Mouse (Mus musculus): ENCODE measurements around the gene B3gnt8. TPM values are rescaled to one million over a fixed set of nuclear protein-coding genes. Genes with fewer than 3 reads are reported as not detected.
A peak's percentile ranks its signal among the peaks of the same experiment; 100 is the strongest.

B3gnt8 gene
- polyA plus RNA-seq, 1 experiment from 2014 or later, result 0.55 TPM

DNA sequence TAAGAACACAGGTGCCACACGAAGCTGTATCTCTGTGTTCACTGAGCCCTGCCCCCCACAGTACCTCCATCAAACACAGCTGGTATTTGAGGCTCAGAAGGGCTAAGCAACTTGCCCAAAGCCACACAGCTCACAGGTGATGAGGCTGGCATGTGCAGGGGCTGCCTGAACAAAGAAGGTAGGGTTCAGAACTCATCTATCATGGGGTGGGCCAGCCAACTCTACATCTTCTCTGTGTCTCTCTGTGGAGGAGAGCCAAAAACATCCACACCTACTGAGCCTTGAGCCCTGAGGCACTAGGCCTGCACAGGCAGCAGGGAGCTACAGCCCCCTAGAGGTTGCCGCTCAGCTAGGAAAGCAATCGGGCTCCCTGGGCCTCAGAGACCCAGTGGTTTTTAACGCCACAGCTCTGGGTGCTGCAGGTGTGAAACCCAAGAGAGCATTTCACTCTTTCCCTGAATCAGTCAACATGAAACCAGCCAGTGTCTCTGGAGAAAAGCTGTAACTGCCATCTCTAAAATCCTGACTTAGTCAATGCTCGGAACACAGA, 21.2 kb downstream of the B3gnt8 start:
- ATAC-seq, result no peak
- Histone ChIP-seq H3K4me2 (replicated peaks) (no peak overlapping the region), H3K27me3 (no peaks in the 10 kb centered on the region), H3K36me3 (peaks cover 7% of the 10 kb centered on the region), H3K9ac (replicated peaks) (no peak overlapping the region), H3K4me3 (replicated peaks) (no peak overlapping the region), H3K4me1 (replicated peaks) (0 out of 2 replicates have a peak, but pooled peaks cover 5% of the 10 kb centered on the region), H3K27ac (no peak overlapping the region), H3K9me3 (no peaks in the 10 kb centered on the region)
- WGBS, result 61% methylated on average over 5 of the region's 5 CpGs

DNA sequence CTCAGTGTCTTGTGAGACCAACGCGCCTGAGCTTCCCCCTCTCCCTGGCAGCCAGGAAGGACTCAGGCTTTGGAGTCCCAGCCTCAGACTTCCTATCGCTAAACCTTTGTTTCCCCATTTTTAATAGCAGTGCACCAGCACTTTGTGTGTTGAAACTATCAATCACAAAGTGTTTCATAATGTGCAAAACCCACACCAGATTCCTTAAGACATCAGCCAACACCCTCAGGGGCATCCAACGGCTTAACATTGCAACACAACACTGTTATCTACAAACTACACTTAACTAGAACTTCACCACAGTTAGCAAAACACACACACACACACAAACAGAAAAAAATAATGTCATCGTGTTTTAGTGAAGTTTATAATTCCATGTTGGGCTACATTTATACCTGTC, 23.4 kb downstream of the B3gnt8 start:
- no peak for ATAC-seq
- Histone ChIP-seq H3K9me3 (no peaks in the 10 kb centered on the region), H3K4me3 (replicated peaks) (no peak overlapping the region), H3K4me1 (replicated peaks) (0 out of 2 replicates have a peak, but pooled peaks cover 5% of the 10 kb centered on the region), H3K27ac (no peak overlapping the region), H3K36me3 (peaks cover 6% of the 10 kb centered on the region), H3K27me3 (no peaks in the 10 kb centered on the region), H3K4me2 (replicated peaks) (no peak overlapping the region), H3K9ac (replicated peaks) (no peak overlapping the region)
- WGBS, result 89% methylated on average over 5 of the region's 5 CpGs

GRCm38 (mm10) chr7:25651281-25651680, 24.8 kb downstream of the B3gnt8 start:
- H3K4me3 ChIP-seq (replicated peaks), result no peak overlapping the region
- no peak overlapping the region for H3K27ac ChIP-seq
- ATAC-seq, result no peak
- H3K4me1 ChIP-seq (replicated peaks), result peaks cover 11% of the 10 kb centered on the region
- H3K36me3 ChIP-seq, result no peaks in the 10 kb centered on the region; the same call in 1 of the 2 replicates
- H3K9me3 ChIP-seq, result no peaks in the 10 kb centered on the region
- WGBS, result 92% methylated on average over 8 of the region's 8 CpGs
- no peak overlapping the region for H3K4me2 ChIP-seq (replicated peaks)
- no peaks in the 10 kb centered on the region for H3K27me3 ChIP-seq
- no peak overlapping the region for H3K9ac ChIP-seq (replicated peaks)

GRCm38 (mm10) chr7:25652244-25652759, 25.8 kb downstream of the B3gnt8 start:
- WGBS, result 91% methylated on average over 12 of the region's 12 CpGs
- ATAC-seq, result no peak
- Histone ChIP-seq H3K27me3 (no peaks in the 10 kb centered on the region), H3K36me3 (no peaks in the 10 kb centered on the region; the same call in 1 of the 2 replicates), H3K4me2 (replicated peaks) (no peak overlapping the region), H3K9ac (replicated peaks) (no peak overlapping the region), H3K9me3 (no peaks in the 10 kb centered on the region), H3K4me1 (replicated peaks) (peaks cover 20% of the 10 kb centered on the region), H3K4me3 (replicated peaks) (no peak overlapping the region), H3K27ac (no peak overlapping the region)

- no peak overlapping the region for H3K9ac ChIP-seq (replicated peaks)
- 81% methylated on average over 11 of the region's 11 CpGs for WGBS
- no peak overlapping the region for H3K27ac ChIP-seq
Measured at GRCm38 (mm10) chr7:25655601-25656428, 29.4 kb downstream of the B3gnt8 start.

GRCm38 (mm10) chr7:25657785-25658184, 31.3 kb downstream of the B3gnt8 start:
- Histone ChIP-seq H3K27me3 (no peaks in the 10 kb centered on the region), H3K36me3 (peaks cover 3% of the 10 kb centered on the region; the same call in 1 of the 2 replicates), H3K9ac (replicated peaks) (peak overlapping the region; percentile 66), H3K4me1 (replicated peaks) (peaks cover 35% of the 10 kb centered on the region), H3K4me3 (replicated peaks) (peak overlapping the region; percentile 60), H3K9me3 (no peaks in the 10 kb centered on the region), H3K27ac (no peak overlapping the region), H3K4me2 (replicated peaks) (peak overlapping the region; percentile 85)
- WGBS, result 42% methylated on average over 10 of the region's 10 CpGs
- no peak for ATAC-seq

More at GRCm38 (mm10) chr7:25655601-25656428, 29.4 kb downstream of the B3gnt8 start:
- no peak overlapping the region for H3K4me2 ChIP-seq (replicated peaks)
- no peaks in the 10 kb centered on the region for H3K9me3 ChIP-seq
- no peaks in the 10 kb centered on the region for H3K27me3 ChIP-seq
- H3K4me3 ChIP-seq (replicated peaks), result no peak overlapping the region
- ATAC-seq, result no peak
- H3K36me3 ChIP-seq, result no peaks in the 10 kb centered on the region; the same call in 1 of the 2 replicates
- H3K4me1 ChIP-seq (replicated peaks), result peaks cover 35% of the 10 kb centered on the region

DNA sequence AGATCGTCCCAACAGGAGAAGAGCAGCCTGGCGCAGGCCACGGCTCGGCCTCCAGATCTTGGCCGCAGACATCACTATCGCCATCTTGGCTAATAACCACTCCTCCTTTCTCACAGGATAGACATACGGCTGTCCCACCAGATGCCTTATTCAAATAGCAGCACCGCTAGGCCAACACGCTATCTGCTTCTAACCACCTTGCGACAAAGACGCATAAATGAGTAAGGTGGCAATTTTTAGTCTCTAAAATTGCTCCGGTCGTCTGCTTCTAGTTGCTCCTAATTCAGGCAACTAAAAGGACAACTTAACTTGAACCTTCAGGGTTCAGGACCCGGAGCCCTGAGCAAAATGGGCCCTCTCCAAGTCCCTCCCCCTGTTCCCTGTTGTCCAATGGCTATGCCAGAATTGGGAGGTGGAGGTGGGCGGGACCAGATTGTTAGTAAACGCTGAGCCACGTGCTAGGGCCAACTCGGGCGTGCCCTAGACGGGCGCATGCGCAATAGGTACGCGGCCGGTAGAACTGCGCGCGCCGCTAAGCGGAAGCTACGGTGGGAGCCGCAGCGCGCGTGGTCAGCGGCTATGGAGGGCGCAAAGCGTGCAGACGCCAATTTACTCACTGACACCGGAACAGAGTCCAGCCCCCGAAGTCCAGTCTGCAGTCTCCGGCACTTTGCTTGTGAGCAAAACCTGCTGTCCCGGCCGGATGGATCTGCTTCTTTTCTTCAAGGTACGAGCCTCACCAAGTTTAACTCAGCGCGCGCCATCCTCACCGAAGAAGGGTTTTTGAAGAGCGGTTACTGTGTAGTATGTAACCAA, 32.4 kb downstream of the B3gnt8 start, which contains the start of the genes Bckdha and Exosc5:
TSS of gene Bckdha (minus strand) at position 325 of the 816 bp plus-strand sequence.
TSS of gene Exosc5 (plus strand) at position 508 of the 816 bp plus-strand sequence.
- WGBS, result under 1% methylated on average over 50 of the region's 50 CpGs
- ATAC-seq, result peak; percentile 97
- peaks cover 7% of the 10 kb centered on the region for H3K36me3 ChIP-seq

GRCm38 (mm10) chr7:25666381-25666780, 39.9 kb downstream of the B3gnt8 start:
- no peak for ATAC-seq
- no peaks in the 10 kb centered on the region for H3K27me3 ChIP-seq
- H3K27ac ChIP-seq, result no peak overlapping the region
- no peak overlapping the region for H3K4me3 ChIP-seq (replicated peaks)
- H3K4me2 ChIP-seq (replicated peaks), result no peak overlapping the region
- WGBS, result 93% methylated on average over 8 of the region's 8 CpGs
- H3K9ac ChIP-seq (replicated peaks), result no peak overlapping the region
- H3K9me3 ChIP-seq, result no peaks in the 10 kb centered on the region
- H3K36me3 ChIP-seq, result peaks cover 57% of the 10 kb centered on the region
- H3K4me1 ChIP-seq (replicated peaks), result no peaks in the 10 kb centered on the region

More for the DNA sequence above, 32.4 kb downstream of the B3gnt8 start, which contains the start of the genes Bckdha and Exosc5:
- Histone ChIP-seq H3K4me1 (replicated peaks) (peaks cover 35% of the 10 kb centered on the region), H3K27me3 (no peaks in the 10 kb centered on the region), H3K4me3 (replicated peaks) (peak within 1 kb of the TSS; percentile 60), H3K27ac (peak within 1 kb of the TSS; percentile 36; the same call in 1 of the 2 replicates), H3K9ac (replicated peaks) (peak within 1 kb of the TSS; percentile 67), H3K4me2 (replicated peaks) (peak within 1 kb of the TSS; percentile 85), H3K9me3 (no peaks in the 10 kb centered on the region)

DNA sequence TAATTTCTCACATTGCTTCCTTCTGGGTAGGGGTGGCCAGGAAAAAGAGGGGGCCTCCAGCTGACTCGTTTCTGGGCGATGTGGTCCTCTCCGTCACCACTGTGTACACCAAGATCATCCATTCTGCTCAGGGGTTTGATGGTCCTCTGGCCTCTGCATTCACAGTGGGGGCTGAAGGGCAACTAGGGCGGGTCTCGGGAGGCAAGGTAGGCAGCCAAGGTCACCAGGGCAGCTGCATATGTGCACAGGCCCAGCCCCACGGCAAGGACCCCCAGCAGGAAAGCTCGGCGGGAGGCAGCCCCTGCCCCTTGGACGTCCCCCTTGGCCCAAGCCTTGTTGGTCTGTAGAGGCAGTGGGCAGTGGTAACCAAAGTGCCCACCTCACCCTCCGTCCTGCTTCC, 42.7 kb downstream of the B3gnt8 start:
- ATAC-seq, result no peak
- Histone ChIP-seq H3K9me3 (no peaks in the 10 kb centered on the region), H3K36me3 (peaks cover 48% of the 10 kb centered on the region), H3K27me3 (peaks cover 13% of the 10 kb centered on the region), H3K4me1 (replicated peaks) (no peaks in the 10 kb centered on the region), H3K4me2 (replicated peaks) (no peak overlapping the region), H3K4me3 (replicated peaks) (no peak overlapping the region), H3K9ac (replicated peaks) (no peak overlapping the region), H3K27ac (no peak overlapping the region)
- 89% methylated on average over 10 of the region's 10 CpGs for WGBS

DNA sequence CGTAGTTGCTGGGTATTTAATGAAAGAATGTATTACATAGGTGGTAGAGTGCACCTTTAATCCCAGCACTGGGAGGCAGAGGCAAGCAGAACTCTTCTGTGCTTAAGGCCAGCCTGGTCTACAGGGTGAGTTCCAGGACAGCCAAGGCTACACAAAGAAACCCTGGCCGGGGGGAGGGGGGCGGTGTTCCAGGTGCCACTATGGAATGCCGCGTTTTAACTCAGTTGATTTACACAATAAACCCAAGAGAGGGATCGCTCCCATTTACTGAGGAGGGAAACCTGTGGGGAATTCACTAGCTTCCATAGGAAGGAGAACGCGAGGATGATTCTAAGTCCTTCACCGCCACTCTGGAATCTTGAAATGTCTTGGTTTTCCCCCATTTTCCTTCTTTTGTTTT, 43.2 kb downstream of the B3gnt8 start:
- ATAC-seq, result no peak
- Histone ChIP-seq H3K9me3 (no peaks in the 10 kb centered on the region), H3K27ac (no peak overlapping the region), H3K36me3 (peaks cover 43% of the 10 kb centered on the region), H3K27me3 (peaks cover 18% of the 10 kb centered on the region), H3K4me1 (replicated peaks) (no peaks in the 10 kb centered on the region; the same call in 1 of the 2 replicates), H3K9ac (replicated peaks) (no peak overlapping the region), H3K4me3 (replicated peaks) (no peak overlapping the region), H3K4me2 (replicated peaks) (no peak overlapping the region)
- 88% methylated on average over 9 of the region's 9 CpGs for WGBS

DNA sequence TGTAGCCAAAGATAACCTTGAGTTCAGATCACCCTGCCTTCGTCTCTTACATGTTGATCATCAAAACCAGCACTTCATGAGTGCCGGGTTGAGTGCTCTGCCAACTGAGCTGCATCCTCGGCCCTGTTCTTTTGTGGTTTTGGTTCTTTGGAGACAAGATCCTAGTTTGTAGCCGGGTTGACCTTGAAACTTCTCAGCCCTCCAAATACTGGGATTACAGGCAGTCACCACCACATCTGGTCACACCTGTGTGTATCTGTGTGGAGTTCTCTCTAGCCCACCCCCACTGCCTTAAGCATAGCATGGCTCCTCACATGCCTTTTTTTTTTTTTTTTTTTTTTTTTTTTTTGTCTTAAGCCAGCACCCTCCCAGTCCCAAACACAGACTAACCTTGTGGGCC, 43.6 kb downstream of the B3gnt8 start:
- peaks cover 4% of the 10 kb centered on the region for H3K4me1 ChIP-seq (replicated peaks)
- WGBS, result 90% methylated on average over 4 of the region's 4 CpGs
- H3K9me3 ChIP-seq, result no peaks in the 10 kb centered on the region
- no peak overlapping the region for H3K27ac ChIP-seq
- peaks cover 38% of the 10 kb centered on the region for H3K36me3 ChIP-seq
- no peak overlapping the region for H3K4me2 ChIP-seq (replicated peaks)
- no peak overlapping the region for H3K4me3 ChIP-seq (replicated peaks)
- no peak overlapping the region for H3K9ac ChIP-seq (replicated peaks)
- H3K27me3 ChIP-seq, result peaks cover 22% of the 10 kb centered on the region
- ATAC-seq, result no peak

All from midbrain, embryonic 13.5 days (tissue).